Mouse (Mus musculus): ENCODE measurements around the gene Dot1l. TPM values are rescaled to one million over a fixed set of nuclear protein-coding genes. Genes with fewer than 3 reads are reported as not detected.

Gene Dot1l
- polyA plus RNA-seq, 1 experiment from 2014 or later: 4.6 TPM

GRCm38 (mm10) chr10:80836949-80837379 lies 82.0 kb downstream of the Dot1l start:
- peaks cover 37% of the 10 kb centered on the region for H3K27me3 ChIP-seq (ENCODE audit: insufficient read depth, low read length)
- no peaks in the 10 kb centered on the region for H3K36me3 ChIP-seq (replicated peaks; ENCODE audit: insufficient read depth, low read length)
- DNase-seq: no peak
- H3K4me1 ChIP-seq (ENCODE audit: insufficient read depth): no peaks in the 10 kb centered on the region
- H3K27ac ChIP-seq (ENCODE audit: low read depth): no peak overlapping the region
- no peak overlapping the region for H3K4me2 ChIP-seq (ENCODE audit: low read depth, low read length)
- no peak overlapping the region for H3K4me3 ChIP-seq (ENCODE audit: low read depth, low read length)
- H3K9me3 ChIP-seq (ENCODE audit: low read length): no peaks in the 10 kb centered on the region
- ATAC-seq: no peak
- 45% methylated on average over 7 of the region's 7 CpGs for WGBS (ENCODE audit: insufficient replicate concordance)
- H3K9ac ChIP-seq (replicated peaks): no peak overlapping the region
- no peak for TF ChIP-seq CTCF (IDR thresholded peaks at IDR 0.05; ENCODE audit: low read depth)
- TF ChIP-seq EP300 (IDR thresholded peaks at IDR 0.05; ENCODE audit: low read depth): no peak

GRCm38 (mm10) chr10:80837827-80838226 lies 82.8 kb downstream of the Dot1l start:
- Histone ChIP-seq H3K9ac (replicated peaks) (no peak overlapping the region), H3K4me3 (ENCODE audit: low read depth, low read length) (no peak overlapping the region), H3K27ac (ENCODE audit: low read depth) (no peak overlapping the region), H3K9me3 (ENCODE audit: low read length) (no peaks in the 10 kb centered on the region), H3K27me3 (ENCODE audit: insufficient read depth, low read length) (peaks cover 45% of the 10 kb centered on the region), H3K4me2 (ENCODE audit: low read depth, low read length) (no peak overlapping the region), H3K36me3 (replicated peaks; ENCODE audit: insufficient read depth, low read length) (no peaks in the 10 kb centered on the region), H3K4me1 (ENCODE audit: insufficient read depth) (no peaks in the 10 kb centered on the region)
- WGBS (ENCODE audit: insufficient replicate concordance): 52% methylated on average over 2 of the region's 2 CpGs
- ATAC-seq: no peak
- no peak for DNase-seq
- no peak for TF ChIP-seq EP300 (IDR thresholded peaks at IDR 0.05; ENCODE audit: low read depth)
- no peak for TF ChIP-seq CTCF (IDR thresholded peaks at IDR 0.05; ENCODE audit: low read depth)

GRCm38 (mm10) chr10:80838346-80838912 lies 83.4 kb downstream of the Dot1l start:
- no peak overlapping the region for H3K4me3 ChIP-seq (ENCODE audit: low read depth, low read length)
- no peak overlapping the region for H3K9ac ChIP-seq (replicated peaks)
- ATAC-seq (no peak), DNase-seq (no peak)
- H3K36me3 ChIP-seq (replicated peaks; ENCODE audit: insufficient read depth, low read length): no peaks in the 10 kb centered on the region
- TF ChIP-seq CTCF (IDR thresholded peaks at IDR 0.05; ENCODE audit: low read depth) (no peak), EP300 (IDR thresholded peaks at IDR 0.05; ENCODE audit: low read depth) (no peak)
- no peaks in the 10 kb centered on the region for H3K9me3 ChIP-seq (ENCODE audit: low read length)
- H3K27me3 ChIP-seq (ENCODE audit: insufficient read depth, low read length): peaks cover 51% of the 10 kb centered on the region
- WGBS (ENCODE audit: insufficient replicate concordance): 58% methylated on average over 2 of the region's 2 CpGs
- H3K27ac ChIP-seq (ENCODE audit: low read depth): no peak overlapping the region
- no peak overlapping the region for H3K4me2 ChIP-seq (ENCODE audit: low read depth, low read length)
- 0 out of 2 replicates have a peak, but pooled peaks cover under 1% of the 10 kb centered on the region for H3K4me1 ChIP-seq (ENCODE audit: insufficient read depth)

GRCm38 (mm10) chr10:80839848-80840247 lies 84.8 kb downstream of the Dot1l start:
- WGBS (ENCODE audit: insufficient replicate concordance): 57% methylated on average over 6 of the region's 6 CpGs
- TF ChIP-seq EP300 (IDR thresholded peaks at IDR 0.05; ENCODE audit: low read depth) (no peak), CTCF (IDR thresholded peaks at IDR 0.05; ENCODE audit: low read depth) (no peak)
- H3K9me3 ChIP-seq (ENCODE audit: low read length): no peaks in the 10 kb centered on the region
- no peak overlapping the region for H3K27ac ChIP-seq (ENCODE audit: low read depth)
- no peak overlapping the region for H3K4me2 ChIP-seq (ENCODE audit: low read depth, low read length)
- ATAC-seq (no peak), DNase-seq (no peak)
- no peak overlapping the region for H3K4me3 ChIP-seq (ENCODE audit: low read depth, low read length)
- 0 out of 2 replicates have a peak, but pooled peaks cover 5% of the 10 kb centered on the region for H3K4me1 ChIP-seq (ENCODE audit: insufficient read depth)
- H3K36me3 ChIP-seq (replicated peaks; ENCODE audit: insufficient read depth, low read length): no peaks in the 10 kb centered on the region
- H3K27me3 ChIP-seq (ENCODE audit: insufficient read depth, low read length): peaks cover 58% of the 10 kb centered on the region
- H3K9ac ChIP-seq (replicated peaks): no peak overlapping the region

- Histone ChIP-seq H3K4me2 (ENCODE audit: low read depth, low read length) (no peak overlapping the region), H3K9ac (replicated peaks) (no peak overlapping the region), H3K27ac (ENCODE audit: low read depth) (no peak overlapping the region), H3K4me1 (ENCODE audit: insufficient read depth) (0 out of 2 replicates have a peak, but pooled peaks cover 5% of the 10 kb centered on the region), H3K4me3 (ENCODE audit: low read depth, low read length) (no peak overlapping the region), H3K27me3 (ENCODE audit: insufficient read depth, low read length) (peaks cover 57% of the 10 kb centered on the region), H3K36me3 (replicated peaks; ENCODE audit: insufficient read depth, low read length) (no peaks in the 10 kb centered on the region), H3K9me3 (ENCODE audit: low read length) (no peaks in the 10 kb centered on the region)
- WGBS (ENCODE audit: insufficient replicate concordance): 72% methylated on average over 2 of the region's 2 CpGs
- TF ChIP-seq EP300 (IDR thresholded peaks at IDR 0.05; ENCODE audit: low read depth) (no peak), CTCF (IDR thresholded peaks at IDR 0.05; ENCODE audit: low read depth) (no peak)
- no peak for DNase-seq
- ATAC-seq: no peak
Observed at GRCm38 (mm10) chr10:80841685-80842084, 86.7 kb downstream of the Dot1l start.

GRCm38 (mm10) chr10:80842334-80842733 lies 87.3 kb downstream of the Dot1l start:
- Histone ChIP-seq H3K9me3 (ENCODE audit: low read length) (no peaks in the 10 kb centered on the region), H3K27me3 (ENCODE audit: insufficient read depth, low read length) (peaks cover 54% of the 10 kb centered on the region), H3K9ac (replicated peaks) (no peak overlapping the region), H3K36me3 (replicated peaks; ENCODE audit: insufficient read depth, low read length) (no peaks in the 10 kb centered on the region), H3K4me2 (ENCODE audit: low read depth, low read length) (no peak overlapping the region), H3K4me1 (ENCODE audit: insufficient read depth) (0 out of 2 replicates have a peak, but pooled peaks cover 5% of the 10 kb centered on the region), H3K27ac (ENCODE audit: low read depth) (no peak overlapping the region), H3K4me3 (ENCODE audit: low read depth, low read length) (no peak overlapping the region)
- ATAC-seq: no peak
- WGBS (ENCODE audit: insufficient replicate concordance): 84% methylated on average over 15 of the region's 15 CpGs
- no peak for DNase-seq
- TF ChIP-seq CTCF (IDR thresholded peaks at IDR 0.05; ENCODE audit: low read depth): no peak
- no peak for TF ChIP-seq EP300 (IDR thresholded peaks at IDR 0.05; ENCODE audit: low read depth)

Data from liver, postnatal 0 days (tissue).